7 mouse cellular contexts compared by ENCODE assay signal in genomic region chr11:54955735-54956480, GRCm38 (mm10). TPM values are rescaled to one million over a fixed set of nuclear protein-coding genes. Genes with fewer than 3 reads are reported as not detected.
DNase-seq lines count a peak whose midpoint lies in the region; ATAC-seq lines count a peak whose summit lies in the region.

No protein-coding gene starts in this region.

- H3K4me1 ChIP-seq in embryonic facial prominence, embryonic 10.5 days, result peaks cover 23% of the 10 kb centered on the region
- H3K4me1 ChIP-seq in limb, embryonic 10.5 days, result peaks cover 12% of the 10 kb centered on the region
- peaks cover 19% of the 10 kb centered on the region for H3K4me1 ChIP-seq in midbrain, embryonic 13.5 days (replicated peaks)

- H3K27me3 ChIP-seq in embryonic facial prominence, embryonic 10.5 days (replicated peaks; ENCODE audit: low read depth, poor library complexity, severe bottlenecking), result no peaks in the 10 kb centered on the region
- no peaks in the 10 kb centered on the region for H3K27me3 ChIP-seq in limb, embryonic 10.5 days (ENCODE audit: low read depth, poor library complexity, severe bottlenecking)
- no peaks in the 10 kb centered on the region for H3K27me3 ChIP-seq in midbrain, embryonic 13.5 days

- WGBS in embryonic facial prominence, embryonic 10.5 days, result 1% methylated on average over 59 of the region's 59 CpGs
- WGBS in limb, embryonic 10.5 days, result 1% methylated on average over 59 of the region's 59 CpGs
- 1% methylated on average over 59 of the region's 59 CpGs for WGBS in midbrain, embryonic 13.5 days

- peak; percentile 88 for ATAC-seq in granulocyte monocyte progenitor cell, adult 5-6 weeks (replicated peaks; ENCODE audit: poor library complexity, severe bottlenecking)
- peak; percentile 98 for ATAC-seq in midbrain, embryonic 13.5 days

- no peaks in the 10 kb centered on the region for H3K36me3 ChIP-seq in embryonic facial prominence, embryonic 10.5 days (replicated peaks)
- H3K36me3 ChIP-seq in limb, embryonic 10.5 days, result no peaks in the 10 kb centered on the region
- no peaks in the 10 kb centered on the region for H3K36me3 ChIP-seq in midbrain, embryonic 13.5 days

- no peaks in the 10 kb centered on the region for H3K9me3 ChIP-seq in embryonic facial prominence, embryonic 10.5 days
- H3K9me3 ChIP-seq in limb, embryonic 10.5 days (replicated peaks), result no peaks in the 10 kb centered on the region
- H3K9me3 ChIP-seq in midbrain, embryonic 13.5 days, result no peaks in the 10 kb centered on the region

- peak overlapping the region; percentile 67 for H3K4me2 ChIP-seq in midbrain, embryonic 13.5 days (replicated peaks)

- H3K4me3 ChIP-seq in embryonic facial prominence, embryonic 10.5 days, result peak overlapping the region; percentile 92
- H3K4me3 ChIP-seq in limb, embryonic 10.5 days, result peak overlapping the region; percentile 87
- peak overlapping the region; percentile 75 for H3K4me3 ChIP-seq in midbrain, embryonic 13.5 days (replicated peaks)

- peak overlapping the region; percentile 78 for H3K9ac ChIP-seq in midbrain, embryonic 13.5 days (replicated peaks)

- peak overlapping the region; percentile 90 for H3K27ac ChIP-seq in embryonic facial prominence, embryonic 10.5 days (replicated peaks)
- peak overlapping the region; percentile 94 for H3K27ac ChIP-seq in limb, embryonic 10.5 days
- peak overlapping the region; percentile 84 for H3K27ac ChIP-seq in midbrain, embryonic 13.5 days

- peak; percentile 99 for DNase-seq in adrenal gland, postnatal 10 days
- DNase-seq in embryonic facial prominence, embryonic 10.5 days (ENCODE audit: low spot score), result peak; percentile 98
- DNase-seq in kidney, adult 11 months, result peak; percentile 98
- peak; percentile 97 for DNase-seq in limb, embryonic 10.5 days (ENCODE audit: low spot score)
- peak; percentile 99 for DNase-seq in spleen, adult 12 weeks (ENCODE audit: low spot score)

RNA-seq across cellular contexts. Expression of gene Tnip1, which starts 6.8 kb away (rescaled TPM):
- 10 to 100 TPM; 53.2 to 64.1 TPM for total RNA-seq in adrenal gland, postnatal 10 days (2021)
- polyA plus RNA-seq in embryonic facial prominence, embryonic 10.5 days (2016; fragmentation: Nextera tagmentation; extraction: Ambion mirVana), result 11.7 and 11.9 TPM in 2 replicates
- 27.7 and 48.9 TPM in 2 replicates for total RNA-seq in granulocyte monocyte progenitor cell, adult 5-6 weeks (2014; fragmentation: Nextera tagmentation)
- total RNA-seq in granulocyte monocyte progenitor cell, adult 5-6 weeks (2017), result 25.3 and 28.0 TPM in 2 replicates
- 10.0 and 14.0 TPM in 2 replicates for polyA plus RNA-seq in limb, embryonic 10.5 days (2016; fragmentation: Nextera tagmentation; extraction: Ambion mirVana)
- 13.4 and 14.4 TPM in 2 replicates for polyA plus RNA-seq in midbrain, embryonic 13.5 days (2015; fragmentation: Nextera tagmentation; extraction: Ambion mirVana)

RNA-seq across cellular contexts. Expression of gene Gpx3, which starts 53.7 kb away (rescaled TPM):
- total RNA-seq in adrenal gland, postnatal 10 days (2021), result 100 to 1,000 TPM; 116 to 123 TPM
- polyA plus RNA-seq in embryonic facial prominence, embryonic 10.5 days (2016; fragmentation: Nextera tagmentation; extraction: Ambion mirVana), result 72.8 and 90.1 TPM in 2 replicates
- total RNA-seq in granulocyte monocyte progenitor cell, adult 5-6 weeks (2014; fragmentation: Nextera tagmentation), result 24.9 and 29.6 TPM in 2 replicates
- total RNA-seq in granulocyte monocyte progenitor cell, adult 5-6 weeks (2017), result 1.6 and 4.0 TPM in 2 replicates
- polyA plus RNA-seq in limb, embryonic 10.5 days (2016; fragmentation: Nextera tagmentation; extraction: Ambion mirVana), result 52.0 and 60.7 TPM in 2 replicates
- 19.6 and 21.4 TPM in 2 replicates for polyA plus RNA-seq in midbrain, embryonic 13.5 days (2015; fragmentation: Nextera tagmentation; extraction: Ambion mirVana)

Comparison
In these comparisons a context has a peak if more than half of its experiments do, and no peak if none do; other contexts are left out.
1. Peak in every context shown above with its lines: DNase-seq, ATAC-seq, H3K4me3 ChIP-seq and H3K27ac ChIP-seq.